In the genomic region with DNA sequence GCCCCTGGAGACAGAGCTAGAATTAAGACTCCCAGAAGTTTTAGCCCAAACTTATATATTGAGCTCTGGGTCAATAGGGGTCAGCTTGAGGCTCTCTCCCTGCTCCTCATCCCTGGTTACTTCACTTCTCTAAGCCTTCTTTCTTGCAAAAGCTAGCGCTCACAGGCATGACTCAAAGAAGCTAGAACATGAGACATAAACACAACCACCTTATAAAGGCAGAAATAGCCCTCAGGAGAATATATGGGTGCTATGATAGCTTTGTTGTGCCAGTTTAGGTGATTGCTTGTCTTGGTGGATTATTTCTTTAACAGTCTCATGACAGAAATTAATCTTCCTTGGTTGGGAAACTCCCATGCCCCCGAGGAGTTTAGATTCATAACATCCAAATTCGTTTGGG, we compare ENCODE assay signal across 27 mouse cellular contexts. TPM values are rescaled to one million over a fixed set of nuclear protein-coding genes. Genes with fewer than 3 reads are reported as not detected.
A peak's percentile ranks its signal among the peaks of the same experiment; 100 is the strongest.
DNase-seq lines count a peak whose midpoint lies in the region; ATAC-seq and TF ChIP-seq lines count a peak whose summit lies in the region.
"Had no signal": no experiment of that assay in that cellular context is flagged by ENCODE, and none has a peak within 500 bp of the region (broad histone marks: within the 10 kb centered on the region; RNA-seq: fewer than 3 reads in every experiment).

No protein-coding gene starts in this region.

- no peak overlapping the region for H3K4me3 ChIP-seq in liver, embryonic 12.5 days
- no peak overlapping the region for H3K4me3 ChIP-seq in liver, embryonic 11.5 days (ENCODE audit: low read depth, low read length)
- H3K4me3 ChIP-seq in liver, postnatal 0 days (ENCODE audit: low read depth, low read length) = no peak overlapping the region; the same call in 1 of the 2 replicates
- H3K4me3 ChIP-seq in forebrain, postnatal 0 days (ENCODE audit: low read depth, low read length) = no peak overlapping the region
- H3K4me3 ChIP-seq: embryonic facial prominence, embryonic 10.5 days; embryonic facial prominence, embryonic 12.5 days; forebrain, embryonic 10.5 days; forebrain, embryonic 12.5 days; forebrain, embryonic 15.5 days had no signal

- peaks cover 51% of the 10 kb centered on the region for H3K4me1 ChIP-seq in liver, embryonic 12.5 days
- peaks cover 15% of the 10 kb centered on the region for H3K4me1 ChIP-seq in liver, embryonic 11.5 days (replicated peaks; ENCODE audit: control insufficient read depth, insufficient read depth, low read length)
- H3K4me1 ChIP-seq in liver, postnatal 0 days (ENCODE audit: insufficient read depth) = peaks cover 35% of the 10 kb centered on the region
- H3K4me1 ChIP-seq in forebrain, postnatal 0 days (ENCODE audit: insufficient read depth) = no peaks in the 10 kb centered on the region
- H3K4me1 ChIP-seq: embryonic facial prominence, embryonic 12.5 days; forebrain, embryonic 15.5 days had no signal

- no peak for DNase-seq in liver, embryonic 11.5 days (ENCODE audit: low spot score)
- DNase-seq in fat pad, adult 2 months (ENCODE audit: extremely low read depth, low read depth, low spot score) = peak; percentile 87
- DNase-seq in liver, postnatal 0 days = no peak
- no peak for DNase-seq in forebrain, postnatal 0 days
- DNase-seq: adrenal gland, adult 8-10 months; adrenal gland, postnatal 14 days; adrenal gland, postnatal 36 days; B cell, adult 2 months; cerebellum, adult 11-12 months; cerebellum, adult 2 months; cerebellum, adult 9-10 months; cerebellum, postnatal 10 days; cerebellum, postnatal 25 days had no signal

- H3K9me3 ChIP-seq in liver, embryonic 12.5 days (replicated peaks) = no peaks in the 10 kb centered on the region
- H3K9me3 ChIP-seq in liver, embryonic 11.5 days (ENCODE audit: control insufficient read depth, low read length) = no peaks in the 10 kb centered on the region
- H3K9me3 ChIP-seq in liver, postnatal 0 days (ENCODE audit: low read length) = no peaks in the 10 kb centered on the region
- no peaks in the 10 kb centered on the region for H3K9me3 ChIP-seq in forebrain, postnatal 0 days (ENCODE audit: low read length)
- H3K9me3 ChIP-seq: embryonic facial prominence, embryonic 10.5 days; embryonic facial prominence, embryonic 12.5 days; forebrain, embryonic 10.5 days; forebrain, embryonic 12.5 days; forebrain, embryonic 15.5 days; G1E had no signal

- peak overlapping the region; percentile 11; the same call in 1 of the 2 replicates for H3K27ac ChIP-seq in liver, embryonic 12.5 days
- H3K27ac ChIP-seq in liver, embryonic 11.5 days (ENCODE audit: low read depth, low read length) = no peak overlapping the region
- peak overlapping the region; percentile 86 for H3K27ac ChIP-seq in liver, postnatal 0 days (ENCODE audit: low read depth)
- H3K27ac ChIP-seq in forebrain, postnatal 0 days (ENCODE audit: low read depth, low read length) = no peak overlapping the region
- H3K27ac ChIP-seq: embryonic facial prominence, embryonic 10.5 days; embryonic facial prominence, embryonic 12.5 days; forebrain, embryonic 10.5 days; forebrain, embryonic 12.5 days; forebrain, embryonic 15.5 days had no signal

- 53% methylated on average over 3 of the region's 3 CpGs for WGBS in liver, embryonic 12.5 days (ENCODE audit: insufficient replicate concordance)
- 78% methylated on average over 3 of the region's 3 CpGs for WGBS in liver, embryonic 11.5 days
- 76% methylated on average over 3 of the region's 3 CpGs for WGBS in liver, postnatal 0 days (ENCODE audit: insufficient replicate concordance)
- 86% methylated on average over 3 of the region's 3 CpGs for WGBS in forebrain, postnatal 0 days

- TF ChIP-seq EP300 in liver, postnatal 0 days (IDR thresholded peaks at IDR 0.05; ENCODE audit: low read depth) = no peak

- no peak for TF ChIP-seq CTCF in liver, postnatal 0 days (IDR thresholded peaks at IDR 0.05; ENCODE audit: low read depth)
- no peak for TF ChIP-seq CTCF in forebrain, postnatal 0 days (IDR thresholded peaks at IDR 0.05; ENCODE audit: low read depth)

- H3K36me3 ChIP-seq in liver, embryonic 12.5 days = no peaks in the 10 kb centered on the region
- H3K36me3 ChIP-seq in liver, embryonic 11.5 days (ENCODE audit: control insufficient read depth, insufficient read depth, low read length) = no peaks in the 10 kb centered on the region
- no peaks in the 10 kb centered on the region for H3K36me3 ChIP-seq in liver, postnatal 0 days (replicated peaks; ENCODE audit: insufficient read depth, low read length)
- no peaks in the 10 kb centered on the region for H3K36me3 ChIP-seq in forebrain, postnatal 0 days (ENCODE audit: insufficient read depth)
- H3K36me3 ChIP-seq: embryonic facial prominence, embryonic 10.5 days; embryonic facial prominence, embryonic 12.5 days; forebrain, embryonic 10.5 days; forebrain, embryonic 12.5 days; forebrain, embryonic 15.5 days; G1E had no signal

- no peak for ATAC-seq in liver, embryonic 12.5 days
- ATAC-seq in liver, embryonic 11.5 days (replicated peaks; ENCODE audit: low FRiP score) = no peak
- ATAC-seq in liver, postnatal 0 days = no peak
- no peak for ATAC-seq in forebrain, postnatal 0 days
- ATAC-seq: activated CD4-positive, CD25-positive, alpha-beta regulatory T cell, adult 4 months; CD4-positive, CD25-positive, alpha-beta regulatory T cell, adult 4 months; forebrain, embryonic 15.5 days; Patski had no signal

- no peak overlapping the region for H3K4me2 ChIP-seq in liver, embryonic 12.5 days
- no peak overlapping the region for H3K4me2 ChIP-seq in liver, embryonic 11.5 days
- H3K4me2 ChIP-seq in liver, postnatal 0 days (ENCODE audit: low read depth, low read length) = peak overlapping the region; percentile 44
- H3K4me2 ChIP-seq in forebrain, postnatal 0 days (ENCODE audit: low read depth) = no peak overlapping the region
- H3K4me2 ChIP-seq: embryonic facial prominence, embryonic 12.5 days; forebrain, embryonic 12.5 days; forebrain, embryonic 15.5 days had no signal

- H3K27me3 ChIP-seq in liver, embryonic 12.5 days (replicated peaks) = 0 out of 2 replicates have a peak, but pooled peaks cover 4% of the 10 kb centered on the region
- H3K27me3 ChIP-seq in liver, embryonic 11.5 days (replicated peaks; ENCODE audit: control insufficient read depth, insufficient read depth, low read length) = no peaks in the 10 kb centered on the region
- H3K27me3 ChIP-seq in liver, postnatal 0 days (ENCODE audit: insufficient read depth, low read length) = no peaks in the 10 kb centered on the region
- no peaks in the 10 kb centered on the region for H3K27me3 ChIP-seq in forebrain, postnatal 0 days (ENCODE audit: insufficient read depth, low read length)
- H3K27me3 ChIP-seq: CH12.LX; embryonic facial prominence, embryonic 12.5 days; forebrain, embryonic 12.5 days; forebrain, embryonic 15.5 days; Patski had no signal

- no peak overlapping the region for H3K9ac ChIP-seq in liver, embryonic 12.5 days
- H3K9ac ChIP-seq in liver, embryonic 11.5 days (ENCODE audit: low read depth, low read length) = no peak overlapping the region
- peak overlapping the region; percentile 54 for H3K9ac ChIP-seq in liver, postnatal 0 days (replicated peaks)
- no peak overlapping the region for H3K9ac ChIP-seq in forebrain, postnatal 0 days
- H3K9ac ChIP-seq: embryonic facial prominence, embryonic 12.5 days; forebrain, embryonic 12.5 days; forebrain, embryonic 15.5 days had no signal

RNA-seq across cellular contexts. Expression of a gene that starts 32.5 kb away (rescaled TPM):
- polyA plus RNA-seq in liver, embryonic 12.5 days (2016; fragmentation: Nextera tagmentation; extraction: Ambion mirVana) = 22.2 and 23.4 TPM in 2 replicates
- polyA plus RNA-seq in liver, embryonic 11.5 days (2014; fragmentation: Nextera tagmentation; extraction: Ambion mirVana) = 27.0 and 29.5 TPM in 2 replicates
- 10.1 and 10.4 TPM in 2 replicates for polyA plus RNA-seq in liver, postnatal 0 days (2015; fragmentation: Nextera tagmentation; extraction: Ambion mirVana)
- 3.5 and 8.5 TPM in 2 replicates for total RNA-seq in forebrain, postnatal 0 days (2014; rRNA removed)
- 3.6 and 6.7 TPM in 2 replicates for polyA plus RNA-seq in forebrain, postnatal 0 days (2015; fragmentation: Nextera tagmentation; extraction: Ambion mirVana)

RNA-seq across cellular contexts. Expression of a gene that starts 58.5 kb away (rescaled TPM):
- not detected in 2 replicates for polyA plus RNA-seq in liver, embryonic 12.5 days (2016; fragmentation: Nextera tagmentation; extraction: Ambion mirVana)
- polyA plus RNA-seq in liver, embryonic 11.5 days (2014; fragmentation: Nextera tagmentation; extraction: Ambion mirVana) = not detected in 2 replicates
- not detected in 2 replicates for polyA plus RNA-seq in liver, postnatal 0 days (2015; fragmentation: Nextera tagmentation; extraction: Ambion mirVana)
- not detected in 2 replicates for total RNA-seq in forebrain, postnatal 0 days (2014; rRNA removed)
- polyA plus RNA-seq in forebrain, postnatal 0 days (2015; fragmentation: Nextera tagmentation; extraction: Ambion mirVana) = not detected in 2 replicates
- total RNA-seq: adrenal gland, adult 18-20 months; adrenal gland, adult 8-10 months; adrenal gland, postnatal 14 days; adrenal gland, postnatal 36 days; CH12.LX had no signal
- polyA plus RNA-seq: activated CD4-positive, CD25-positive, alpha-beta regulatory T cell, adult 4 months; CD4-positive, CD25-positive, alpha-beta regulatory T cell, adult 4 months; cerebellum, adult 2 months; cortical plate, adult 2 months; embryonic facial prominence, embryonic 12.5 days; embryonic facial prominence, embryonic 14.5 days; forebrain, embryonic 12.5 days; forebrain, embryonic 15.5 days; G1E; Patski had no signal

Comparison
In these comparisons a context has a peak if more than half of its experiments do, and no peak if none do; other contexts are left out.
1. H3K27ac ChIP-seq: peak in liver, embryonic 12.5 days (single experiment) and liver, postnatal 0 days (single experiment); none in liver, embryonic 11.5 days (single experiment) and forebrain, postnatal 0 days (single experiment).